Mouse (Mus musculus): Measurements from ENCODE around the gene Lcor. TPM values are rescaled to one million over a fixed set of nuclear protein-coding genes. Genes with fewer than 3 reads are reported as not detected.
A peak's percentile ranks its signal among the peaks of the same experiment; 100 is the strongest.

Lcor gene
- polyA plus RNA-seq, 1 experiment from 2014 or later, result 10.7 TPM

- H3K27ac ChIP-seq (ENCODE audit: low read length), result no peak overlapping the region
- no peaks in the 10 kb centered on the region for H3K36me3 ChIP-seq (ENCODE audit: control insufficient read depth, insufficient read depth, low read length)
- H3K4me3 ChIP-seq (ENCODE audit: low read length), result no peak overlapping the region
- peaks cover 7% of the 10 kb centered on the region for H3K4me1 ChIP-seq (replicated peaks; ENCODE audit: control insufficient read depth, insufficient read depth, low read length)
- peak; percentile 56; the same call in 1 of the 2 replicates for ATAC-seq (ENCODE audit: low read depth)
- H3K9ac ChIP-seq (ENCODE audit: low read length), result no peak overlapping the region
- no peak overlapping the region for H3K4me2 ChIP-seq (ENCODE audit: low read depth, low read length)
- no peaks in the 10 kb centered on the region for H3K9me3 ChIP-seq (ENCODE audit: control insufficient read depth, low read length)
- WGBS, result 56% methylated on average over 6 of the region's 6 CpGs
- H3K27me3 ChIP-seq (ENCODE audit: control insufficient read depth, insufficient read depth, low read depth, low read length), result no peaks in the 10 kb centered on the region
These were observed 114.9 kb downstream of the Lcor start for GRCm38 (mm10) chr19:41597170-41597894.

- Histone ChIP-seq H3K9me3 (ENCODE audit: control insufficient read depth, low read length) (no peaks in the 10 kb centered on the region), H3K4me2 (ENCODE audit: low read depth, low read length) (no peak overlapping the region), H3K36me3 (ENCODE audit: control insufficient read depth, insufficient read depth, low read length) (no peaks in the 10 kb centered on the region), H3K27ac (ENCODE audit: low read length) (no peak overlapping the region), H3K27me3 (ENCODE audit: control insufficient read depth, insufficient read depth, low read depth, low read length) (no peaks in the 10 kb centered on the region), H3K9ac (ENCODE audit: low read length) (no peak overlapping the region), H3K4me1 (replicated peaks; ENCODE audit: control insufficient read depth, insufficient read depth, low read length) (peaks cover 7% of the 10 kb centered on the region), H3K4me3 (ENCODE audit: low read length) (no peak overlapping the region)
- 63% methylated on average over 11 of the region's 11 CpGs for WGBS
- ATAC-seq (ENCODE audit: low read depth), result no peak
These were observed 118.2 kb downstream of the Lcor start for GRCm38 (mm10) chr19:41600647-41601046.

GRCm38 (mm10) chr19:41606208-41606987 lies 124.0 kb downstream of the Lcor start:
- H3K9ac ChIP-seq (ENCODE audit: low read length), result no peak overlapping the region
- ATAC-seq (ENCODE audit: low read depth), result no peak
- WGBS, result 69% methylated on average over 10 of the region's 10 CpGs
- H3K9me3 ChIP-seq (ENCODE audit: control insufficient read depth, low read length), result no peaks in the 10 kb centered on the region
- no peak overlapping the region for H3K4me2 ChIP-seq (ENCODE audit: low read depth, low read length)
- H3K27ac ChIP-seq (ENCODE audit: low read length), result no peak overlapping the region
- no peak overlapping the region for H3K4me3 ChIP-seq (ENCODE audit: low read length)
- no peaks in the 10 kb centered on the region for H3K27me3 ChIP-seq (ENCODE audit: control insufficient read depth, insufficient read depth, low read depth, low read length)
- no peaks in the 10 kb centered on the region for H3K4me1 ChIP-seq (replicated peaks; ENCODE audit: control insufficient read depth, insufficient read depth, low read length)
- no peaks in the 10 kb centered on the region for H3K36me3 ChIP-seq (ENCODE audit: control insufficient read depth, insufficient read depth, low read length)

- Histone ChIP-seq H3K4me2 (ENCODE audit: low read depth, low read length) (no peak overlapping the region), H3K9ac (ENCODE audit: low read length) (no peak overlapping the region), H3K4me3 (ENCODE audit: low read length) (no peak overlapping the region), H3K4me1 (replicated peaks; ENCODE audit: control insufficient read depth, insufficient read depth, low read length) (no peaks in the 10 kb centered on the region), H3K36me3 (ENCODE audit: control insufficient read depth, insufficient read depth, low read length) (no peaks in the 10 kb centered on the region), H3K27ac (ENCODE audit: low read length) (no peak overlapping the region), H3K9me3 (ENCODE audit: control insufficient read depth, low read length) (no peaks in the 10 kb centered on the region), H3K27me3 (ENCODE audit: control insufficient read depth, insufficient read depth, low read depth, low read length) (no peaks in the 10 kb centered on the region)
- 69% methylated on average over 6 of the region's 6 CpGs for whole genome bisulfite sequencing
- ATAC-seq (ENCODE audit: low read depth), result no peak
These were observed 129.2 kb downstream of the Lcor start for GRCm38 (mm10) chr19:41611683-41612082.

Small RNAs within 50 kb of the gene (microRNA-seq; reads per million reads assigned to microRNA genes)
- gene Mir8091, result not detected

Other genes with a start within 250 kb of the Lcor start
- gene Tm9sf3, start 218.6 kb upstream of the Lcor start, polyA plus RNA-seq (2015; fragmentation: Nextera tagmentation; extraction: Ambion mirVana), result 133 and 135 TPM in 2 replicates
- 3.1 and 4.1 TPM in 2 replicates for gene Pik3ap1, start 97.5 kb upstream of the Lcor start, polyA plus RNA-seq (2015; fragmentation: Nextera tagmentation; extraction: Ambion mirVana)
- 1.9 and 2.1 TPM in 2 replicates for gene Gm340, start 99.7 kb downstream of the Lcor start, polyA plus RNA-seq (2015; fragmentation: Nextera tagmentation; extraction: Ambion mirVana)

All from lung, embryonic 16.5 days (tissue).